Mouse (Mus musculus) liver, postnatal 0 days (tissue): ENCODE results near the gene March6. TPM values are rescaled to one million over a fixed set of nuclear protein-coding genes. Genes with fewer than 3 reads are reported as not detected.

Experiments
- ATAC-seq: fragments of 200-750 bp; cut with Nextera tagmentation; 2 replicates; pipeline ENCODE4 v1.8.0; 2017; ENCODE audit warnings: mild to moderate bottlenecking, moderate library complexity
- DNase-seq: peaks from one replicate; pipeline ENCODE4 v3.0.0-alpha.2; 2016
- H3K27ac ChIP-seq: fragments of 300-500 bp; sonication (generic); 2 replicates; pipeline ENCODE4 v1.5.1; 2014; ENCODE audit warnings: antibody characterized with exemption, moderate library complexity, mild to moderate bottlenecking, low read depth
- H3K27me3 ChIP-seq: fragments of 300-500 bp; sonication (generic); 2 replicates; pipeline ENCODE4 v1.6.1; 2014; ENCODE audit warnings: low read length, control low read depth, mixed read lengths; ENCODE audit not compliant: insufficient read depth
- H3K36me3 ChIP-seq: fragments of 300-500 bp; sonication (generic); replicated peaks from 2 replicates; pipeline ENCODE4 v1.6.1; 2014; ENCODE audit warnings: mild to moderate bottlenecking, control low read depth, low read length, moderate library complexity, mixed read lengths; ENCODE audit not compliant: insufficient read depth
- H3K4me1 ChIP-seq: fragments of 300-500 bp; sonication (generic); 2 replicates; pipeline ENCODE4 v1.6.1; 2014; ENCODE audit warnings: antibody characterized with exemption, mild to moderate bottlenecking, control low read depth; ENCODE audit not compliant: insufficient read depth
- H3K4me2 ChIP-seq: fragments of 300-500 bp; sonication (generic); 2 replicates; pipeline ENCODE4 v1.6.1; 2014; ENCODE audit warnings: low read depth, mild to moderate bottlenecking, low read length, moderate library complexity, mixed read lengths
- H3K4me3 ChIP-seq: fragments of 300-500 bp; sonication (generic); 2 replicates; pipeline ENCODE4 v1.5.1; 2014; ENCODE audit warnings: low read depth, low read length
- H3K9ac ChIP-seq: fragments of 300-500 bp; sonication (generic); replicated peaks from 2 replicates; pipeline ENCODE4 v1.6.1; 2014; ENCODE audit warnings: mild to moderate bottlenecking, moderate library complexity
- H3K9me3 ChIP-seq: fragments of 300-500 bp; sonication (generic); 2 replicates; pipeline ENCODE4 v1.6.1; 2016; ENCODE audit warnings: mild to moderate bottlenecking, control low read depth, low read length, mixed read lengths
- CTCF ChIP-seq: sonication (generic); IDR thresholded peaks from 2 replicates; pipeline ENCODE4 v1.5.1; 2016; ENCODE audit warnings: antibody characterized with exemption, low read depth
- EP300 ChIP-seq: IDR thresholded peaks from 2 replicates; pipeline ENCODE4 v1.6.1; 2016; ENCODE audit warnings: antibody characterized with exemption, low read depth, mild to moderate bottlenecking
- WGBS: fragments of 180-500 bp; shearing (Covaris S2); extraction: QIAGEN DNeasy Blood & Tissue Kit; methylation state at CpG from one replicate; pipeline ENCODE4 v1.1.7; 2014; ENCODE audit not compliant: insufficient replicate concordance; 5-methylcytosine and 5-hydroxymethylcytosine counted together
- polyA plus RNA-seq: library from polyadenylated mRNA; unstranded; fragments of >200 nt; fragmentation: Nextera tagmentation; extraction: Ambion mirVana; gene quantifications from 2 replicates; pipeline ENCODE4 v1.2.1, GENCODE M21; 2015

March6 gene
- polyA plus RNA-seq, 1 experiment from 2014 or later = 17.3 TPM

GRCm38 (mm10) chr15:31562847-31563246, 32.0 kb upstream of the March6 start:
- ATAC-seq = no peak
- H3K36me3 ChIP-seq = no peaks in the 10 kb centered on the region
- H3K27me3 ChIP-seq = no peaks in the 10 kb centered on the region
- H3K4me3 ChIP-seq = no peak overlapping the region
- WGBS = 45% methylated on average over 8 of the region's 8 CpGs
- no peak overlapping the region for H3K4me2 ChIP-seq
- H3K9ac ChIP-seq = no peak overlapping the region
- TF ChIP-seq EP300 (no peak), CTCF (no peak)
- H3K27ac ChIP-seq = no peak overlapping the region
- no peak for DNase-seq
- H3K4me1 ChIP-seq = peaks cover 9% of the 10 kb centered on the region; the same call in 1 of the 2 replicates
- no peaks in the 10 kb centered on the region for H3K9me3 ChIP-seq

GRCm38 (mm10) chr15:31561976-31562375, 31.1 kb upstream of the March6 start:
- Histone ChIP-seq H3K9me3 (no peaks in the 10 kb centered on the region), H3K36me3 (no peaks in the 10 kb centered on the region), H3K27ac (no peak overlapping the region), H3K9ac (no peak overlapping the region), H3K4me2 (no peak overlapping the region), H3K4me1 (peaks cover 9% of the 10 kb centered on the region; the same call in 1 of the 2 replicates), H3K27me3 (no peaks in the 10 kb centered on the region), H3K4me3 (no peak overlapping the region)
- DNase-seq (no peak), ATAC-seq (no peak)
- 92% methylated on average over 4 of the region's 4 CpGs for WGBS
- TF ChIP-seq EP300 (no peak), CTCF (no peak)

GRCm38 (mm10) chr15:31561390-31561789, 30.5 kb upstream of the March6 start:
- H3K36me3 ChIP-seq = no peaks in the 10 kb centered on the region
- no peaks in the 10 kb centered on the region for H3K9me3 ChIP-seq
- no peaks in the 10 kb centered on the region for H3K27me3 ChIP-seq
- no peak overlapping the region for H3K4me2 ChIP-seq
- no peak overlapping the region for H3K9ac ChIP-seq
- 86% methylated on average over 6 of the region's 6 CpGs for WGBS
- no peak overlapping the region for H3K27ac ChIP-seq
- no peak for TF ChIP-seq CTCF
- no peak for TF ChIP-seq EP300
- no peak for ATAC-seq
- no peak for DNase-seq
- H3K4me1 ChIP-seq = peaks cover 9% of the 10 kb centered on the region; the same call in 1 of the 2 replicates
- H3K4me3 ChIP-seq = no peak overlapping the region

GRCm38 (mm10) chr15:31554855-31555254, 24.0 kb upstream of the March6 start:
- H3K36me3 ChIP-seq = no peaks in the 10 kb centered on the region
- H3K4me2 ChIP-seq = no peak overlapping the region
- no peak overlapping the region for H3K27ac ChIP-seq
- H3K27me3 ChIP-seq = no peaks in the 10 kb centered on the region
- 64% methylated on average over 2 of the region's 2 CpGs for WGBS
- H3K4me1 ChIP-seq = no peaks in the 10 kb centered on the region
- no peak overlapping the region for H3K4me3 ChIP-seq
- no peak for ATAC-seq
- H3K9me3 ChIP-seq = no peaks in the 10 kb centered on the region
- H3K9ac ChIP-seq = no peak overlapping the region
- TF ChIP-seq CTCF (no peak), EP300 (no peak)
- no peak for DNase-seq

GRCm38 (mm10) chr15:31550381-31550780, 19.5 kb upstream of the March6 start:
- no peak overlapping the region for H3K4me2 ChIP-seq
- DNase-seq (no peak), ATAC-seq (no peak)
- no peaks in the 10 kb centered on the region for H3K9me3 ChIP-seq
- H3K9ac ChIP-seq = no peak overlapping the region
- H3K36me3 ChIP-seq = no peaks in the 10 kb centered on the region
- no peak overlapping the region for H3K4me3 ChIP-seq
- 69% methylated on average over 4 of the region's 4 CpGs for WGBS
- H3K27me3 ChIP-seq = no peaks in the 10 kb centered on the region
- no peak overlapping the region for H3K27ac ChIP-seq
- TF ChIP-seq CTCF (no peak), EP300 (no peak)
- peaks cover 11% of the 10 kb centered on the region for H3K4me1 ChIP-seq

GRCm38 (mm10) chr15:31547421-31547820, 16.6 kb upstream of the March6 start:
- ATAC-seq = no peak
- no peak for DNase-seq
- H3K27me3 ChIP-seq = no peaks in the 10 kb centered on the region
- no peaks in the 10 kb centered on the region for H3K9me3 ChIP-seq
- peaks cover 26% of the 10 kb centered on the region for H3K4me1 ChIP-seq
- H3K4me3 ChIP-seq = no peak overlapping the region
- no peak overlapping the region for H3K4me2 ChIP-seq
- no peak overlapping the region for H3K9ac ChIP-seq
- 53% methylated on average over 5 of the region's 5 CpGs for WGBS
- TF ChIP-seq CTCF (no peak), EP300 (no peak)
- no peak overlapping the region for H3K27ac ChIP-seq
- no peaks in the 10 kb centered on the region for H3K36me3 ChIP-seq

- TF ChIP-seq CTCF (no peak), EP300 (no peak)
- Histone ChIP-seq H3K9ac (no peak overlapping the region), H3K4me3 (no peak overlapping the region), H3K27me3 (no peaks in the 10 kb centered on the region), H3K9me3 (no peaks in the 10 kb centered on the region), H3K36me3 (no peaks in the 10 kb centered on the region), H3K27ac (no peak overlapping the region), H3K4me1 (peaks cover 37% of the 10 kb centered on the region), H3K4me2 (no peak overlapping the region)
- 87% methylated on average over 6 of the region's 6 CpGs for WGBS
- ATAC-seq (no peak), DNase-seq (no peak)
Observed at GRCm38 (mm10) chr15:31546291-31546690, 15.4 kb upstream of the March6 start.
